Mouse (Mus musculus) thymus, adult 2 months (tissue): ENCODE data around the gene Col25a1.

Experiments
- CTCF ChIP-seq: fragments of 200-500 bp; IDR thresholded peaks from 2 replicates; pipeline ENCODE4 v1.5.1; 2012; ENCODE audit warnings: mild to moderate bottlenecking, control low read depth, low read length, moderate library complexity, borderline replicate concordance; ENCODE audit not compliant: control insufficient read depth, poor library complexity, insufficient read depth; ENCODE audit errors: extremely low read depth
- POLR2A ChIP-seq: fragments of 200-500 bp; IDR thresholded peaks from 2 replicates; pipeline ENCODE4 v1.6.1; 2012; ENCODE audit warnings: mild to moderate bottlenecking, low read length, control low read depth, moderate library complexity; ENCODE audit not compliant: control insufficient read depth, poor library complexity, insufficient read depth; ENCODE audit errors: extremely low read depth

- no peak for TF ChIP-seq CTCF
- no peak for TF ChIP-seq POLR2A
Observed at GRCm38 (mm10) chr3:130396636-130397035, 265.3 kb downstream of the Col25a1 start.
